Mouse (Mus musculus) C2C12 (cell line): ENCODE results near the gene Lrp2. TPM values are rescaled to one million over a fixed set of nuclear protein-coding genes. Genes with fewer than 3 reads are reported as not detected.

Experiments used
- H3K27me3 ChIP-seq: one replicate; pipeline ENCODE4 v1.6.1; 2011; ENCODE audit not compliant: control insufficient read depth, insufficient read depth, insufficient read length
- H3K36me3 ChIP-seq: one replicate; pipeline ENCODE4 v1.6.1; 2011; ENCODE audit not compliant: control insufficient read depth, insufficient read depth
- H3K4me3 ChIP-seq: one replicate; pipeline ENCODE4 v1.5.1; 2011; ENCODE audit warnings: mild to moderate bottlenecking, control low read depth; ENCODE audit not compliant: poor library complexity, insufficient read depth, severe bottlenecking
- H3K79me2 ChIP-seq: one replicate; pipeline ENCODE4 v1.6.1; 2011; ENCODE audit not compliant: control insufficient read depth, insufficient read depth
- H3K79me3 ChIP-seq: one replicate; pipeline ENCODE4 v1.6.1; 2011; ENCODE audit warnings: low read depth, control low read depth
- H3ac ChIP-seq: one replicate; pipeline ENCODE3; 2011; ENCODE audit warnings: low read depth; ENCODE audit not compliant: control insufficient read depth, insufficient read length
- CEBPB ChIP-seq: IDR thresholded peaks from one replicate; pipeline ENCODE4 v1.6.1; 2011; ENCODE audit warnings: low read depth, mild to moderate bottlenecking, control low read depth, moderate library complexity
- CTCF ChIP-seq: IDR thresholded peaks from one replicate; pipeline ENCODE4 v1.5.1; 2011; ENCODE audit not compliant: control insufficient read depth, insufficient read depth, insufficient read length
- FOSL1 ChIP-seq: IDR thresholded peaks from one replicate; pipeline ENCODE4 v1.8.0; 2011; ENCODE audit warnings: mild to moderate bottlenecking, low read length; ENCODE audit not compliant: poor library complexity, insufficient read depth, severe bottlenecking
- MAX ChIP-seq: IDR thresholded peaks from one replicate; pipeline ENCODE4 v1.6.1; 2011; ENCODE audit warnings: mild to moderate bottlenecking, control low read depth
- MYOD1 ChIP-seq: IDR thresholded peaks from one replicate; pipeline ENCODE4 v1.6.1; 2011; ENCODE audit warnings: low read depth; ENCODE audit not compliant: control insufficient read depth, insufficient read length
- MYOG ChIP-seq: IDR thresholded peaks from one replicate; pipeline ENCODE4 v1.6.1; 2011; ENCODE audit not compliant: control insufficient read depth, insufficient read length; ENCODE audit errors: extremely low read depth
- USF1 ChIP-seq: IDR thresholded peaks from one replicate; pipeline ENCODE4 v1.6.1; 2011; ENCODE audit warnings: low read depth, mild to moderate bottlenecking, control low read depth, moderate library complexity
- polyA plus RNA-seq: library from polyadenylated mRNA; unstranded; fragments of >200 nt; fragmentation: generic; extraction: Trizol; gene quantifications from one replicate; pipeline ENCODE4 v1.2.1, GENCODE M21; 2012; ENCODE audit warnings: missing spikeins

Gene Lrp2
- polyA plus RNA-seq, 1 experiment, result 0.68 TPM

GRCm38 (mm10) chr2:69480965-69481364, 104.9 kb downstream of the Lrp2 start:
- H3K4me3 ChIP-seq, result no peak overlapping the region
- no peaks in the 10 kb centered on the region for H3K79me3 ChIP-seq
- no peaks in the 10 kb centered on the region for H3K79me2 ChIP-seq
- TF ChIP-seq FOSL1 (no peak), CTCF (no peak), CEBPB (no peak), MYOG (no peak), USF1 (no peak), MYOD1 (no peak), MAX (no peak)
- H3K36me3 ChIP-seq, result no peaks in the 10 kb centered on the region
- H3K27me3 ChIP-seq, result no peaks in the 10 kb centered on the region
- H3ac ChIP-seq, result no peak overlapping the region

DNA sequence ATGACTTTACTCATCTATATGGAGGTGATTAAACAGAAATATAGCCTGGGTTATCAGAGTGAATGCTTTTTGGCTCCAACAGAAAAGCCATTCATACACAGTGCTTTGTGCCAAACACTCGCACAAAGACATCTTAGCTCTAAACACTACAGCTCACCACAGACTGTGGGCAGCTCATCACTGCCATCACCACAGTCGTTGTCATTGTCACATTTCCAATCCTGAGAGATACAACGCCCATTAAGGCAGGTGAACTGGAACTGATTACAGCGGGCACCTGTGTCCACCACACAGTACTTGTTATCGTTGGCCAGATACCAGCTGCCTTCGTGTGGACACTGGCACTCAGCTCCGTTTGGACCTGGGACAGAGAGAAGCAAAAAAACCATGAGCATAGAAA, 106.0 kb downstream of the Lrp2 start:
- Histone ChIP-seq H3ac (no peak overlapping the region), H3K27me3 (no peaks in the 10 kb centered on the region), H3K79me3 (no peaks in the 10 kb centered on the region), H3K4me3 (no peak overlapping the region), H3K36me3 (no peaks in the 10 kb centered on the region), H3K79me2 (no peaks in the 10 kb centered on the region)
- TF ChIP-seq FOSL1 (no peak), CTCF (no peak), USF1 (no peak), MYOD1 (no peak), MAX (no peak), MYOG (no peak), CEBPB (no peak)

GRCm38 (mm10) chr2:69476901-69477300, 109.0 kb downstream of the Lrp2 start:
- Histone ChIP-seq H3K36me3 (no peaks in the 10 kb centered on the region), H3K27me3 (no peaks in the 10 kb centered on the region), H3K79me3 (no peaks in the 10 kb centered on the region), H3K79me2 (no peaks in the 10 kb centered on the region), H3K4me3 (no peak overlapping the region), H3ac (no peak overlapping the region)
- TF ChIP-seq FOSL1, result no peak
- no peak for TF ChIP-seq MYOG
- TF ChIP-seq USF1, result no peak
- TF ChIP-seq MYOD1, result no peak
- no peak for TF ChIP-seq MAX
- TF ChIP-seq CTCF, result no peak
- no peak for TF ChIP-seq CEBPB

DNA sequence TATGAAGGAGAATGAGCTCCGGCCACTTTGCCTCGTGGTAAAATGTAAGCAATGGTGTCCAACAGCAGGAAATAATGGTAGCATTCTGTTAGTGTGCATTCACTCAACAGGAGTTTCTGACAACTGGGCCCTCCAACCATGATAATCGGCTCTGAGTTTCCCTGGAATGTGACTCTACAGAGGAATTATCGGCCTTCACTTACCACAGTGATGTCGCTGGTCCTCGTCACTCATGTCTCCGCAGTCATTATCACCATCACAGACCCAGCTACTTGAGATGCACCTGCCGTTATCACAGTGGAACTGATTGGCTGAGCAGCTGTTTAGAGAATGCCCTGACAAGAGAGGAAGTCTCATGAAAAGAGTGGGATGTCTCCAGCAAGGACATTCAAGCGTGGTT, 110.7 kb downstream of the Lrp2 start:
- Histone ChIP-seq H3K36me3 (no peaks in the 10 kb centered on the region), H3ac (no peak overlapping the region), H3K79me3 (no peaks in the 10 kb centered on the region), H3K79me2 (no peaks in the 10 kb centered on the region), H3K27me3 (no peaks in the 10 kb centered on the region), H3K4me3 (no peak overlapping the region)
- TF ChIP-seq FOSL1 (no peak), CEBPB (no peak), MAX (no peak)

DNA sequence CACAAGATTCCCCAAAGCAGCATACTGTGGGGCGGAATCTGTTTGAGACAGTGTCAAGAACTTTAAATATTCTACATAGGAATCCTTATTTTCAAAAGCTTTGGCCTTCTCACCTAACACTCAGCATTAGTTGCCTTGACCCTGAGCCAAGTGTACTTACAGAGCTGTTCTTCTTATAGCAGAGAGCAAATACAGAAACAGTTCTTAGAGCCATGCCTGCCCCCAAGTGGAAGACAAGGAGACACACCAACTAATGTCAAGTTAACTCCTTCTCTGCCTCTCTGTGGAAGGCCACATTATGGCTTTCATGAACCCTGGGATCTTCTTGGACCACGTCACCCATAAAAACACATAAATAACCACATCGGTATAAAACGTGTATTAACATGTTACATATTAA, 114.0 kb downstream of the Lrp2 start:
- Histone ChIP-seq H3K27me3 (no peaks in the 10 kb centered on the region), H3ac (no peak overlapping the region), H3K79me2 (no peaks in the 10 kb centered on the region), H3K36me3 (no peaks in the 10 kb centered on the region), H3K4me3 (no peak overlapping the region), H3K79me3 (no peaks in the 10 kb centered on the region)
- no peak for TF ChIP-seq CEBPB
- TF ChIP-seq USF1, result no peak
- TF ChIP-seq MAX, result no peak
- TF ChIP-seq FOSL1, result no peak

DNA sequence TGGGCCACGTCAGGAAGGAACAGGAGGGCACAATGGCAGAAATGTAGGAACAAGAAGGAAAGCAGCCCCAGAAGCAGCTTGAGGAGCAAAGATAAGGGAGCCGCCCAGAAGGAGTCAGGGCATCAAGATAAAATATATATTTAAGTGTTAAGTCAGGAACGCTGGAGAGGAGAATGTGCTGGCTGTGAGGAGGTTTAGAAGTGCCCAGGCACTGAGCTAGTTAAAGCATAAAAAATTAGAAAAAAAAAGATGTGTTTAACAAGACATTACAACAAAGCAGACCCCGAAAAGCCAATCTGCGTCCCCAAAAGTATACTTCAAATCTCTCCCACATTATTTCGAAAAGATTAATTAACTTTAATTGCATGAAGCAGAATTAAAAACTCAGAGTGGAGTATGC, 122.3 kb downstream of the Lrp2 start:
- TF ChIP-seq FOSL1, result no peak
- TF ChIP-seq MAX, result no peak
- TF ChIP-seq CEBPB, result no peak
- no peak for TF ChIP-seq USF1
- TF ChIP-seq CTCF, result no peak
- no peak for TF ChIP-seq MYOD1
- no peak for TF ChIP-seq MYOG
- no peaks in the 10 kb centered on the region for H3K36me3 ChIP-seq
- no peak overlapping the region for H3K4me3 ChIP-seq
- H3K79me2 ChIP-seq, result no peaks in the 10 kb centered on the region
- H3K27me3 ChIP-seq, result no peaks in the 10 kb centered on the region
- H3ac ChIP-seq, result no peak overlapping the region
- H3K79me3 ChIP-seq, result no peaks in the 10 kb centered on the region
